Mouse (Mus musculus): ENCODE measurements around the gene Asic1.

Asic1 gene

DNA sequence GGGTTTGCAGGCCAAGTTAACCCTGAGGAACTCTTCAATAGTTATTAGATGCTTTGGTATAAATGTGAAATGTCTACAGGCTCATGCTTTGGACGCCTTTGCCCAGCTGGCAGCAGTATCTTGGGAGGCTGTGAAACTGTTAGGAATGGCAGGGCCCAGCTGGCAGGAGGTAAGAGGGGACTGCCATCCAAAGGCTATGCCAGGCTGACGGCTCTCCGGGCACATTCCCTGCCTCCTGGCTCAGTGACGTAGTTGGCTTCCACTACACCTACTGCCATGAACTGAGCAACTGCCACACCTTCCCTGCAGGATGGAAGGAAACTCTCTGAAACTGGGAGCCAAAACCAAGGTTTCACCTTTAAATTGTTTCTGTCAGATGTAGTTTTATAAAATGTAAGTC is 70.1 kb downstream of the Asic1 start:
- intact Hi-C loops (cut with DNase I) = no loop called here

Data from adrenal gland (tissue).